Mouse (Mus musculus): Measurements from ENCODE around the gene Vmn2r99.

The Vmn2r99 gene

DNA sequence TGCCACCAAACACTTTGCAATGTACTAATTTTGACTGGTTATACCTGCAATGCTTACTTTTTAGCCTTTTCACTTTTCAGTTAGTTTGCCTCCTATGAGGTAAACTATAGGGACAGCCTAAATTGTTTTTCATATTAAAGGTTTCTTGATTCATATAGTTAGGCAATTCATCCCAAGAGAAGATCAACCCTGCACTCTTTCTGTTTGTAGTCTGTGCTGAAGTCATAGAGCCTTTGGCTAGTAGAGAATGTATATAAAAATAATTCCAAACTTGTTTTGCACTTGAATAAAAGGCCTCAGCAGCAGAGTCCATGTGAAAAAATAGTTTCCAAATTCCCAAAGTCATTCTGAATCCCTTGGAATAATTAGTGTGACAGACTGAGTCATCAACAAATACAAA, at the start of gene Vmn2r99:
TSS of gene Vmn2r99 (plus strand) at position 301 of the 400 bp plus-strand sequence.
- no peak for DNase-seq

DNA sequence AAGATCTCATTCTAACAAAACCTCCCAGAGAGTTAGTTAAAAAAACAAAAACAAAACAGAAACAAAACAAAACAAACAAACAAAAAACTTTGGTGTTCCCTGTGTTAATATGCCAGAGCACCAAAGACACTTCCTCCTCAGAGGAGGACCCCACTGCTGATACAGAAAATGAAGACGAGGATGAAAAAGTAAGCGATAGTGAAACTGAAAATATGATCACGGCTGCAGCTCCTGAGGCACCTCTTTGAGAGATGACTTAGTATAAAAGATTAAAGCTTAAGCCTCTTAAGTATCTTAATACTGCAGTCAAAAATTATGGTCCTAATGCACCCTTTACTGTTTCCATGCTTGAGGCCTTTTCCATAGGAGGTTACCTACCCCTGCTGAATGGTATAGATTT, 75.9 kb downstream of the Vmn2r99 start:
- DNase-seq: no peak

DNA sequence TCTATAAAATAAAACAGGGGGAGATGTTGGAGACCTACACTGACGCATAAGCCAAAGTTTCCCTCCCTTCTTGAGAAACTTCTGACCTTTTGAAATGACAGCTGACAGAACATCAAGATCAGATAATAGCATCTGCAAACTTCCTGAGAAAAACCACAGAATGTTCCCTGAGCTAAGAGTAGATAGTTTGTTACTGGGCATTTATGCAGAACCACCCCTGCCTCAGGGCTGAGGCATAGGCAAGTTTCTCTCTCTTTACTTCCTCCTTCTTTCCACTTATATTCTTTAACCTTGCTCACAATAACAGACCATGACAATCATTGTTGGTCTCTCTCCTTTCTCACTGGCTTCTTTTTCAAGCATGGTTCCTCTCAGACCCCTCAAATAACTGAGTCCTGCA, 83.2 kb downstream of the Vmn2r99 start:
- DNase-seq: no peak

Measured in B cell, adult 2 months (primary cell).